Mouse (Mus musculus): ENCODE results near the gene Hemk1. TPM values are rescaled to one million over a fixed set of nuclear protein-coding genes. Genes with fewer than 3 reads are reported as not detected.

The Hemk1 gene
- polyA plus RNA-seq, 1 experiment from 2014 or later = 19.2 TPM

DNA sequence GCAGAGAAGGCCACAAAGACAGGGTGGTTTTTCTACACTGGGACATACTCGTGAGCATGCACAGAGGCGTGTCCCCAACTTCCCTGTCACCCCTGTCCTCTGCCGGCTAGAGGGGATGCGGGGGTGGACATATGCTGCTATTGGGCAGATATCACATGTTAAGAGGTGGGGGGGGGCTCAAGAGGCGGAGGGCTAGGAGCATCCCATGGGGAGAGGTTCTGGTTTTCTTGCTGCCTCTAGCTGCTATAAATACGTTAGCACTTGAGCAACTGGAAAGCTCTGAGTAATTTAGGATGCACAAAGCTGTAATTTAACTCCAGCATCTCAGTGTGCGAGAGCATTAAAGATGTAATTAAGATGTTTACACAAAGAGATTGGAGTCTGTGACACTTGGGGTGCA, 11.2 kb upstream of the Hemk1 start:
- ATAC-seq = no peak
- no peak overlapping the region for H3K27ac ChIP-seq (ENCODE audit: low read length)
- no peak overlapping the region for H3K4me2 ChIP-seq (ENCODE audit: low read length)
- no peaks in the 10 kb centered on the region for H3K4me1 ChIP-seq (ENCODE audit: control insufficient read depth, insufficient read depth, low read length)
- H3K9me3 ChIP-seq (replicated peaks; ENCODE audit: control insufficient read depth, low read length, poor library complexity, severe bottlenecking) = no peaks in the 10 kb centered on the region
- H3K36me3 ChIP-seq (ENCODE audit: control insufficient read depth, insufficient read depth, low read length) = no peaks in the 10 kb centered on the region
- 65% methylated on average over 7 of the region's 7 CpGs for WGBS
- H3K27me3 ChIP-seq (ENCODE audit: control insufficient read depth, insufficient read depth, low read depth, low read length) = no peaks in the 10 kb centered on the region
- no peak overlapping the region for H3K9ac ChIP-seq (ENCODE audit: low read depth, low read length)
- H3K4me3 ChIP-seq (ENCODE audit: low read depth, low read length) = no peak overlapping the region

DNA sequence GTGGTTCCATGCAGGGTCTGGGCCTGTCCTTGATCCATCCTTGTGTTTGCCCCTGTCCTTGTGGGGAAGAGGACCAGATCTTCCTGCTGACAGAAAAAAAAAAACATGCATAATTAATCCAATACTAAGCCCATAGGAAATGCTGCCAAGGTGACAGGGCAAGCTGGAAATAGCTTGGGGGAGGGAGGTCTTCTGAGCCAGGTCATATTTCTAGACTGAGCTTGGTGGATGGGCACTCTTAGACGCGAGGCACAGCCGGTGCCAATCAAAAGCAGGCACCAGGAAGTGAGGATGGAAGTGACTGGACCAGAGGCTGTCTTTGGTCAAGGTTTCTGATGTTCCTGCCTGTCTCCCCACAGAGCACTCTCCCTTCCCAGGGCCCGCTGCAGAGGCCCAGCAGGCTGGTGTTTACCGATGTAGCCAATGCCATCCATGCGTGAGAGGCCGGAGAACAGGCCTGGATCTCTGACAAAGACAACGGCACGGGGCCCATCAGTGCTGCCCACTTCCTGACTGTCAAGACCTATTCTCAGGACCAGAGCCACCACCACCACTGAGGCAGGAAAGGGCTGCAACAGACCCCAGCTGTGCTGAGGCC, 9.5 kb upstream of the Hemk1 start:
- Histone ChIP-seq H3K27me3 (ENCODE audit: control insufficient read depth, insufficient read depth, low read depth, low read length) (no peaks in the 10 kb centered on the region), H3K9me3 (replicated peaks; ENCODE audit: control insufficient read depth, low read length, poor library complexity, severe bottlenecking) (no peaks in the 10 kb centered on the region), H3K4me3 (ENCODE audit: low read depth, low read length) (no peak overlapping the region), H3K36me3 (ENCODE audit: control insufficient read depth, insufficient read depth, low read length) (no peaks in the 10 kb centered on the region), H3K27ac (ENCODE audit: low read length) (no peak overlapping the region), H3K4me1 (ENCODE audit: control insufficient read depth, insufficient read depth, low read length) (no peaks in the 10 kb centered on the region), H3K9ac (ENCODE audit: low read depth, low read length) (no peak overlapping the region), H3K4me2 (ENCODE audit: low read length) (no peak overlapping the region)
- no peak for ATAC-seq
- 72% methylated on average over 9 of the region's 9 CpGs for WGBS

DNA sequence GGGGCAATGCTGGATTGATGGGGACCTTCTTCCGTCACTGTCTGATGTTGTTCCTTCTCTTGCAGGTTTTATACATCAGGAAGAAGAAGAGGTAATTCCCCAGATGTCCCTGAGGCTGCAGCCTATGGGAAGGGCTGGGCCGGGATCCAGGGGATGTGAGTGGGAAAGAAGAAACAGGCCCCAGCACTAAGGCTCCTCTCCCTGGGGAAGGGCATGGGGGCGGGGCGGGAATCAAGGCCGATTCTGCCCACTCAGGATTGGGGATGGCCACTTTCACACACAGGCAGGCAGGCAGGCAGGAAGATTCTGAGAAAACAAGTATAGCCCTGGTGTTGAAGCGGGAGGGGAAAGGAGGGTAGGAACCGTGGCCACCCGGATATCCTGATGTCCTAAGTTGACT, 7.9 kb upstream of the Hemk1 start:
- Histone ChIP-seq H3K4me1 (ENCODE audit: control insufficient read depth, insufficient read depth, low read length) (peaks cover 4% of the 10 kb centered on the region), H3K27me3 (ENCODE audit: control insufficient read depth, insufficient read depth, low read depth, low read length) (no peaks in the 10 kb centered on the region), H3K9me3 (replicated peaks; ENCODE audit: control insufficient read depth, low read length, poor library complexity, severe bottlenecking) (no peaks in the 10 kb centered on the region), H3K4me3 (ENCODE audit: low read depth, low read length) (no peak overlapping the region), H3K36me3 (ENCODE audit: control insufficient read depth, insufficient read depth, low read length) (no peaks in the 10 kb centered on the region), H3K9ac (ENCODE audit: low read depth, low read length) (no peak overlapping the region), H3K27ac (ENCODE audit: low read length) (no peak overlapping the region), H3K4me2 (ENCODE audit: low read length) (no peak overlapping the region)
- ATAC-seq = no peak
- WGBS = 93% methylated on average over 8 of the region's 8 CpGs

DNA sequence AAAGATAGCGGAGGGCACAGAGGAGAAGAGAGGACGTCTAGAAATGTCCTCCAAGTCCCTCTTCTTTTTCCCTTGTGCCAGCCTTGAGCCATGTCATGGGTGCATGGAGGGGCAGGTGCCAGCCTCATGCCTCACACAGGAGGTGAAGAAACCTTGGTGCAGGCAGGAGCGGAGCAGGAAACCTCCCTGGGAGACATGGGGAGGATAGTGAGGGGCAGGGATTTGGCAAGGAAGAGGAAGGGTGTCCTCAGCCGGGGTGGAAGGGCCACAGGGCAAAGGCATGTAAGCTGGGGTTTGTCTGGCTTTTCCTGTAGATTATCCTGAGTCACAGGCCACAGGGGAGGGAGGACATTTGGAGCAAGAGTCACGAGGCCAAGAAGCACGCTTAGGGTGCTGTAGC, 5.9 kb upstream of the Hemk1 start:
- peaks cover 8% of the 10 kb centered on the region for H3K4me1 ChIP-seq (ENCODE audit: control insufficient read depth, insufficient read depth, low read length)
- no peak overlapping the region for H3K9ac ChIP-seq (ENCODE audit: low read depth, low read length)
- no peaks in the 10 kb centered on the region for H3K9me3 ChIP-seq (replicated peaks; ENCODE audit: control insufficient read depth, low read length, poor library complexity, severe bottlenecking)
- H3K36me3 ChIP-seq (ENCODE audit: control insufficient read depth, insufficient read depth, low read length) = no peaks in the 10 kb centered on the region
- H3K27me3 ChIP-seq (ENCODE audit: control insufficient read depth, insufficient read depth, low read depth, low read length) = no peaks in the 10 kb centered on the region
- H3K4me3 ChIP-seq (ENCODE audit: low read depth, low read length) = no peak overlapping the region
- ATAC-seq = no peak
- no peak overlapping the region for H3K27ac ChIP-seq (ENCODE audit: low read length)
- 70% methylated on average over 6 of the region's 6 CpGs for WGBS
- no peak overlapping the region for H3K4me2 ChIP-seq (ENCODE audit: low read length)

DNA sequence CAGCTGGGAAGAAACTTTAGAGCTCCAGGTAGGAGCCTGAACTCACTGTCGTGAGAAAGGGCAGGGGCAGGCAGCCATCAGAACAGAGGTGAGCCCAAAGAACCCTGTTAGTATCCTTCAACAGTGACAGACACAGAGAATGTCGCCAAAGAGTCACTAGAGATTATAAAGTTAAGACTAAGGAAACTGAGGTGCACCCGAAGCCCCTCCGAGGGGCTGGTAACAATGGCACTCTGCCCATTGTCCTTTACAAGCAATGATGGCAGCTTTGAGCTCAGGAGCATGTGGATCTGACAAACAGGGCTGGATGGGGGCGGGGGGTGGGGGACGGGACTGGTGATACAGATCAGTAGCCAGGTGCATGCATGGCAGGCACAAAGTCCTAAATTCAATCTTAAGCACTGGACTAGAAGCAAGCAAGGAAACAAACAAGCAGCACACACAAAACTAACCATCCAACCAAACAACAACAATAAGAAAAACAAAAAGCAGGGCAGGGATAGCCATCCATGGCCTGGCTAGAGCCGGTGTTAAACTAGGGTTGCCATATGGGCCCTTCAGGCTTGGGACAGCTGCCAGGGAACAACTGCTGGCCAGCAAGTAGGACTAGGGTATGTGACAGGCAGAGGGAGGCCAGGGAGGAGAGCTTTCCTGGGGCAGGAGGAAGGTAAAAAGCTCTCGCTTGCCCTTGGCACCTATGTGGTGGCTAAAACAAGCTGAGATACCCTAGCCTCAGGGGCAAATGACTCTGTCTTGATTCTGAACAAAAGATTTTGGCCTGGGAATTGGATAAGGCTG, 5.2 kb upstream of the Hemk1 start:
- no peak for ATAC-seq

DNA sequence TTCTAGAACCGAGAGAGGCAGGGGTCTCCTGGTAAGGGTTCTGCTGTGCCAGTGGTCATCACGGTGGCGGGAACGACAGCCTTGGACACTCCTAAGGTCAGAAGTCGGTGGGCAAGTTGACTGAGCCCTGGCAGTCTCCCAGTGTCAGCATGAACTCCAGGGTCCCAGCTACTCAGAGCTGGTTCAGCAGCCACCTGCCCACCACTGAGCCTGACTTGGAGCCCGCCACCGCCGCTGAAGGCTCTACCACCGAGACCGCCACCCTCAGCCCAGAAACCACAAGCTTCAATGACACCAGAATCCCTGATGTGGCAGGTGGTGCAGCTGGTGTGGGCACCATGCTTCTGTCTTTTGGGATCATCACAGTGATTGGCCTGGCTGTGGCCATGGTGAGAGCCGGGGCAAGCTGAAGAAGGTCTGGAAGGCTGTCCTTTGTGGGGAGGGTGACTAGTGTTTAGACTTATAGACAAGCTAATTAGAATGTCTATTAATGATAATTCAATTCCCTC, 4.1 kb upstream of the Hemk1 start:
- ATAC-seq = no peak
- Histone ChIP-seq H3K36me3 (ENCODE audit: control insufficient read depth, insufficient read depth, low read length) (no peaks in the 10 kb centered on the region), H3K27me3 (ENCODE audit: control insufficient read depth, insufficient read depth, low read depth, low read length) (no peaks in the 10 kb centered on the region), H3K4me2 (ENCODE audit: low read length) (no peak overlapping the region), H3K9me3 (replicated peaks; ENCODE audit: control insufficient read depth, low read length, poor library complexity, severe bottlenecking) (no peaks in the 10 kb centered on the region), H3K27ac (ENCODE audit: low read length) (no peak overlapping the region), H3K4me3 (ENCODE audit: low read depth, low read length) (no peak overlapping the region), H3K4me1 (ENCODE audit: control insufficient read depth, insufficient read depth, low read length) (peaks cover 19% of the 10 kb centered on the region), H3K9ac (ENCODE audit: low read depth, low read length) (no peak overlapping the region)
- 90% methylated on average over 11 of the region's 11 CpGs for WGBS

More for the DNA sequence above, 5.2 kb upstream of the Hemk1 start:
- H3K4me3 ChIP-seq (ENCODE audit: low read depth, low read length) = no peak overlapping the region
- H3K4me1 ChIP-seq (ENCODE audit: control insufficient read depth, insufficient read depth, low read length) = peaks cover 14% of the 10 kb centered on the region
- H3K36me3 ChIP-seq (ENCODE audit: control insufficient read depth, insufficient read depth, low read length) = no peaks in the 10 kb centered on the region
- no peaks in the 10 kb centered on the region for H3K9me3 ChIP-seq (replicated peaks; ENCODE audit: control insufficient read depth, low read length, poor library complexity, severe bottlenecking)
- H3K27me3 ChIP-seq (ENCODE audit: control insufficient read depth, insufficient read depth, low read depth, low read length) = no peaks in the 10 kb centered on the region
- no peak overlapping the region for H3K27ac ChIP-seq (ENCODE audit: low read length)
- H3K9ac ChIP-seq (ENCODE audit: low read depth, low read length) = no peak overlapping the region
- 70% methylated on average over 8 of the region's 8 CpGs for WGBS
- no peak overlapping the region for H3K4me2 ChIP-seq (ENCODE audit: low read length)

DNA sequence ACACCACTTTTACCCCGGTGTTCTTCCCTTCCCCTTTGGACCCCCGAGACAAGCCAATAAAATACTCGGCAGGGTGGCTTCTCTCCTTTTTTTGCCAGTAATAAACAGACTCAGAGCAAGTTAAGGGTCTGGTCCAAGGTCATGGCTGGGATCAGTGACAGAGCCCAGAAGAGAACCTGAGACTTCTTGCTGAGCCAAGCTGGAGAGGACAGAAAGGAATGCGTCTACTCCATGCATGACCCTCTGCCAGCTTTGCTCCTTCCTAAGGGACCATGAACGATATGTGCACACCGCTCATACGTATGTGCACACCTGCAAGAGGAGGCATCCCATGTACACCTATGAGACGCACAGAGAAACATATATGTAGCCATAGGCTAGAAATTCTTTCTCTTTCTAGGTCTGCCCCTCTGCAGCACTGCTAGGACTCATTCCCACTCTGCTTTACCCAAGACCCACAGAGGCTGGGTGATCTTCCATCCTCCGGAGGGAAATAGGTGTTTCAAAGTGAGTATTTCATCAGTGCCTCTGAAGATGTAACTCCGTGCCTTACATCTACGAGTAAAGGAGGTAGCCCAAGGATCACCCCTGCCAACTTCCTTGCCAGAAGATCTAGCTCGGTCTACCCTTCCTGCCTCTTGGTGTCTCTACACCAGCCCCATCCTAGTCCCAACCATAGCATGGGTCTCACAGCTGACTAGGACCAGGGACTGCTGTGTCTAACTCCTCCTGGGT, 2.9 kb upstream of the Hemk1 start:
- 50% methylated on average over 12 of the region's 12 CpGs for WGBS
- Histone ChIP-seq H3K27me3 (ENCODE audit: control insufficient read depth, insufficient read depth, low read depth, low read length) (no peaks in the 10 kb centered on the region), H3K9ac (ENCODE audit: low read depth, low read length) (peak overlapping the region; percentile 87), H3K4me2 (ENCODE audit: low read length) (peak overlapping the region; percentile 67), H3K9me3 (replicated peaks; ENCODE audit: control insufficient read depth, low read length, poor library complexity, severe bottlenecking) (no peaks in the 10 kb centered on the region), H3K4me3 (ENCODE audit: low read depth, low read length) (peak overlapping the region; percentile 76), H3K27ac (ENCODE audit: low read length) (peak overlapping the region; percentile 84), H3K36me3 (ENCODE audit: control insufficient read depth, insufficient read depth, low read length) (no peaks in the 10 kb centered on the region), H3K4me1 (ENCODE audit: control insufficient read depth, insufficient read depth, low read length) (peaks cover 21% of the 10 kb centered on the region)
- ATAC-seq = peak; percentile 5; the same call in 1 of the 2 replicates

DNA sequence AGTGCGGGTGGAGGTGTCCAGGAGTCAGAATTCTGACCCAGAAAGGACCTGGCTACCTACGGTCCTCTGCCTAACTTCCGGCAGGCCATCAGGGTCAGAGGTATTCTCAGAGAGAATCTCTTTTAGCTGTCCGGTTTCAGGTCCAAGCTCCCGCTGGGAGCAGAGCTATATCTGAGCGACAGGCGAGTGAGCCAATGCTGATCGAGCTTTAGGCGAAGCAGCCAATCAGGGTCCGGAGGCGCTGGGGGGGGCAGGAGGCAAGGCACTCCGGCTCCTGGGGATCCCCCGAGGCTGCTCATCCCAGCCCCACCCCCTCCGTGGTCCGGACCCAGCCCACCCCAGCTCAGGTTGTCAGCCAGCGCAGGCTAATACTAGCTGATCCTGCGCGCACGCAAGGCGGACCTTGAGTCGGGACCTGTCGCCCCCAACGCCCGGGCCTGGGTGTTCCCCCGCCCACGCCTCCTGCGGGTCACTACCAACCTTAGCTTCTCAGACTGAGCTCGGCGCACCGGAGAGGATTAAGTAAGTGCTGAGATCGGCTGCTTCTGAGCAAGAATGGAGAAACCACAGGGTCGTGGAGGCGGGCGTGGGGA, 2.2 kb upstream of the Hemk1 start, which contains the start of gene 6430571L13Rik:
Gene 6430571L13Rik (plus strand): TSS at position 336 of the 593 bp plus-strand sequence.
- H3K9me3 ChIP-seq (replicated peaks; ENCODE audit: control insufficient read depth, low read length, poor library complexity, severe bottlenecking) = no peaks in the 10 kb centered on the region
- H3K36me3 ChIP-seq (ENCODE audit: control insufficient read depth, insufficient read depth, low read length) = no peaks in the 10 kb centered on the region
- H3K4me3 ChIP-seq (ENCODE audit: low read depth, low read length) = peak within 1 kb of the TSS; percentile 76
- H3K4me2 ChIP-seq (ENCODE audit: low read length) = peak within 1 kb of the TSS; percentile 67
- peak within 1 kb of the TSS; percentile 87 for H3K9ac ChIP-seq (ENCODE audit: low read depth, low read length)
- H3K27ac ChIP-seq (ENCODE audit: low read length) = peak within 1 kb of the TSS; percentile 84
- H3K27me3 ChIP-seq (ENCODE audit: control insufficient read depth, insufficient read depth, low read depth, low read length) = no peaks in the 10 kb centered on the region
- H3K4me1 ChIP-seq (ENCODE audit: control insufficient read depth, insufficient read depth, low read length) = peaks cover 21% of the 10 kb centered on the region
- ATAC-seq = peak; percentile 92
- under 1% methylated on average over 34 of the region's 34 CpGs for WGBS

Measured in midbrain, embryonic 16.5 days (tissue).